Mouse (Mus musculus) heart, adult 2 months (tissue): ENCODE results near the gene Zfp992.
"Not testable (repeated sequence)": the region's sequence is repeated elsewhere in the genome, so short reads cannot be mapped to it uniquely, and the experiment has no call there.

ENCODE experiments used
- CTCF ChIP-seq: fragments of 200-600 bp; IDR thresholded peaks from 2 replicates; pipeline ENCODE4 v1.8.1; 2022; ENCODE audit warnings: antibody characterized with exemption, mild to moderate bottlenecking, moderate library complexity
- POLR2A ChIP-seq: fragments of 200-500 bp; IDR thresholded peaks from 2 replicates; pipeline ENCODE4 v1.6.1; 2011; ENCODE audit warnings: mild to moderate bottlenecking, low read depth, low read length, control low read depth; ENCODE audit not compliant: insufficient read depth

GRCm38 (mm10) chr4:146486753-146487152, 37.9 kb downstream of the Zfp992 start:
- not testable (repeated sequence) for TF ChIP-seq POLR2A, CTCF
